Mouse (Mus musculus) liver, embryonic 16.5 days (tissue): ENCODE data around the gene Uvrag. TPM values are rescaled to one million over a fixed set of nuclear protein-coding genes. Genes with fewer than 3 reads are reported as not detected.

Experiments used
- ATAC-seq: fragments of 200-750 bp; cut with Nextera tagmentation; 2 replicates; pipeline ENCODE4 v1.8.0; 2017; ENCODE audit warnings: low read depth, mild to moderate bottlenecking, moderate number of reproducible peaks, moderate library complexity
- H3K27ac ChIP-seq: fragments of 300-500 bp; sonication (generic); 2 replicates; pipeline ENCODE4 v1.5.1; 2014; ENCODE audit warnings: mild to moderate bottlenecking, low read length
- H3K27me3 ChIP-seq: fragments of 300-500 bp; sonication (generic); 2 replicates; pipeline ENCODE4 v1.6.1; 2014; ENCODE audit warnings: low read depth, low read length, mixed read lengths; ENCODE audit not compliant: control insufficient read depth, insufficient read depth
- H3K36me3 ChIP-seq: fragments of 300-500 bp; sonication (generic); 2 replicates; pipeline ENCODE4 v1.6.1; 2014; ENCODE audit warnings: mild to moderate bottlenecking; ENCODE audit not compliant: control insufficient read depth, insufficient read depth
- H3K4me1 ChIP-seq: fragments of 300-500 bp; sonication (generic); 2 replicates; pipeline ENCODE4 v1.6.1; 2014; ENCODE audit warnings: low read depth, low read length, mixed read lengths; ENCODE audit not compliant: control insufficient read depth
- H3K4me2 ChIP-seq: fragments of 300-500 bp; sonication (generic); 2 replicates; pipeline ENCODE4 v1.6.1; 2014; ENCODE audit warnings: low read depth, low read length, mixed read lengths
- H3K4me3 ChIP-seq: fragments of 300-500 bp; sonication (generic); 2 replicates; pipeline ENCODE4 v1.5.1; 2014; ENCODE audit warnings: low read depth, mild to moderate bottlenecking, low read length
- H3K9ac ChIP-seq: fragments of 300-500 bp; sonication (generic); 2 replicates; pipeline ENCODE4 v1.6.1; 2014; ENCODE audit warnings: low read depth, low read length
- H3K9me3 ChIP-seq: fragments of 300-500 bp; sonication (generic); replicated peaks from 2 replicates; pipeline ENCODE4 v1.6.1; 2016; ENCODE audit warnings: low read length; ENCODE audit not compliant: control insufficient read depth
- WGBS: fragments of 180-500 bp; shearing (Covaris S2); extraction: QIAGEN DNeasy Blood & Tissue Kit; methylation state at CpG from one replicate; pipeline ENCODE4 v1.1.7; 2014; ENCODE audit not compliant: insufficient replicate concordance; 5-methylcytosine and 5-hydroxymethylcytosine counted together
- polyA plus RNA-seq: library from polyadenylated mRNA; unstranded; fragments of >200 nt; fragmentation: Nextera tagmentation; extraction: Ambion mirVana; gene quantifications from 2 replicates; pipeline ENCODE4 v1.2.1, GENCODE M21; 2015

Uvrag gene
- polyA plus RNA-seq, 1 experiment from 2014 or later: 8.2 TPM

GRCm38 (mm10) chr7:99169717-99170403 lies 28.9 kb upstream of the Uvrag start:
- no peaks in the 10 kb centered on the region for H3K27me3 ChIP-seq
- no peak for ATAC-seq
- H3K4me1 ChIP-seq: peaks cover 35% of the 10 kb centered on the region
- no peak overlapping the region for H3K9ac ChIP-seq
- no peak overlapping the region for H3K4me3 ChIP-seq
- no peak overlapping the region for H3K4me2 ChIP-seq
- 53% methylated on average over 9 of the region's 9 CpGs for WGBS
- H3K9me3 ChIP-seq: no peaks in the 10 kb centered on the region
- peak overlapping the region; percentile 73 for H3K27ac ChIP-seq
- no peaks in the 10 kb centered on the region; the same call in 1 of the 2 replicates for H3K36me3 ChIP-seq

GRCm38 (mm10) chr7:99168756-99169155 lies 27.8 kb upstream of the Uvrag start:
- no peaks in the 10 kb centered on the region; the same call in 1 of the 2 replicates for H3K36me3 ChIP-seq
- H3K27ac ChIP-seq: peak overlapping the region; percentile 73
- H3K4me3 ChIP-seq: no peak overlapping the region
- H3K27me3 ChIP-seq: no peaks in the 10 kb centered on the region
- H3K4me2 ChIP-seq: no peak overlapping the region
- H3K9ac ChIP-seq: no peak overlapping the region
- no peaks in the 10 kb centered on the region for H3K9me3 ChIP-seq
- H3K4me1 ChIP-seq: peaks cover 35% of the 10 kb centered on the region
- 62% methylated on average over 6 of the region's 6 CpGs for WGBS
- no peak for ATAC-seq

GRCm38 (mm10) chr7:99167939-99168338 lies 27.0 kb upstream of the Uvrag start:
- no peak overlapping the region for H3K9ac ChIP-seq
- ATAC-seq: peak; percentile 88
- 37% methylated on average over 5 of the region's 5 CpGs for WGBS
- no peaks in the 10 kb centered on the region; the same call in 1 of the 2 replicates for H3K36me3 ChIP-seq
- no peak overlapping the region for H3K4me2 ChIP-seq
- no peak overlapping the region for H3K4me3 ChIP-seq
- no peaks in the 10 kb centered on the region for H3K9me3 ChIP-seq
- H3K27ac ChIP-seq: peak overlapping the region; percentile 73
- H3K4me1 ChIP-seq: peaks cover 35% of the 10 kb centered on the region
- no peaks in the 10 kb centered on the region for H3K27me3 ChIP-seq

GRCm38 (mm10) chr7:99166159-99166558 lies 25.2 kb upstream of the Uvrag start:
- no peaks in the 10 kb centered on the region; the same call in 1 of the 2 replicates for H3K36me3 ChIP-seq
- H3K27me3 ChIP-seq: no peaks in the 10 kb centered on the region
- no peak overlapping the region for H3K27ac ChIP-seq
- WGBS: 57% methylated on average over 8 of the region's 8 CpGs
- no peaks in the 10 kb centered on the region for H3K9me3 ChIP-seq
- no peak overlapping the region for H3K4me3 ChIP-seq
- no peak overlapping the region for H3K4me2 ChIP-seq
- no peak for ATAC-seq
- H3K9ac ChIP-seq: no peak overlapping the region
- H3K4me1 ChIP-seq: peaks cover 31% of the 10 kb centered on the region

- no peak for ATAC-seq
- H3K9me3 ChIP-seq: no peaks in the 10 kb centered on the region
- H3K4me1 ChIP-seq: peaks cover 33% of the 10 kb centered on the region
- H3K27ac ChIP-seq: no peak overlapping the region
- H3K9ac ChIP-seq: no peak overlapping the region
- H3K36me3 ChIP-seq: no peaks in the 10 kb centered on the region; the same call in 1 of the 2 replicates
- 73% methylated on average over 7 of the region's 7 CpGs for WGBS
- no peaks in the 10 kb centered on the region for H3K27me3 ChIP-seq
- H3K4me3 ChIP-seq: no peak overlapping the region
- no peak overlapping the region for H3K4me2 ChIP-seq
Observed at GRCm38 (mm10) chr7:99164873-99165410, 24.0 kb upstream of the Uvrag start.

- no peak overlapping the region for H3K4me2 ChIP-seq
- WGBS: 75% methylated on average over 7 of the region's 7 CpGs
- H3K9ac ChIP-seq: no peak overlapping the region
- peaks cover 22% of the 10 kb centered on the region for H3K4me1 ChIP-seq
- no peaks in the 10 kb centered on the region for H3K27me3 ChIP-seq
- H3K27ac ChIP-seq: no peak overlapping the region
- no peak overlapping the region for H3K4me3 ChIP-seq
- no peaks in the 10 kb centered on the region for H3K9me3 ChIP-seq
- no peak for ATAC-seq
- no peaks in the 10 kb centered on the region; the same call in 1 of the 2 replicates for H3K36me3 ChIP-seq
Observed at GRCm38 (mm10) chr7:99162462-99162861, 21.5 kb upstream of the Uvrag start.

GRCm38 (mm10) chr7:99161961-99162360 lies 21.0 kb upstream of the Uvrag start:
- peaks cover 22% of the 10 kb centered on the region for H3K4me1 ChIP-seq
- no peak overlapping the region for H3K4me2 ChIP-seq
- no peak for ATAC-seq
- no peak overlapping the region for H3K9ac ChIP-seq
- peak overlapping the region; percentile 42 for H3K27ac ChIP-seq
- H3K27me3 ChIP-seq: no peaks in the 10 kb centered on the region
- 68% methylated on average over 11 of the region's 11 CpGs for WGBS
- no peaks in the 10 kb centered on the region; the same call in 1 of the 2 replicates for H3K36me3 ChIP-seq
- H3K9me3 ChIP-seq: no peaks in the 10 kb centered on the region
- H3K4me3 ChIP-seq: no peak overlapping the region

GRCm38 (mm10) chr7:99161529-99161928 lies 20.6 kb upstream of the Uvrag start:
- Histone ChIP-seq H3K9me3 (no peaks in the 10 kb centered on the region), H3K4me3 (no peak overlapping the region), H3K36me3 (no peaks in the 10 kb centered on the region; the same call in 1 of the 2 replicates), H3K27me3 (no peaks in the 10 kb centered on the region), H3K9ac (no peak overlapping the region), H3K4me1 (peaks cover 24% of the 10 kb centered on the region), H3K27ac (peak overlapping the region; percentile 42), H3K4me2 (no peak overlapping the region)
- WGBS: 46% methylated on average over 4 of the region's 4 CpGs
- peak; percentile 86 for ATAC-seq

- H3K27ac ChIP-seq: no peak overlapping the region
- peaks cover 27% of the 10 kb centered on the region for H3K4me1 ChIP-seq
- no peak for ATAC-seq
- WGBS: 59% methylated on average over 7 of the region's 7 CpGs
- no peak overlapping the region for H3K9ac ChIP-seq
- no peaks in the 10 kb centered on the region; the same call in 1 of the 2 replicates for H3K36me3 ChIP-seq
- H3K9me3 ChIP-seq: no peaks in the 10 kb centered on the region
- no peak overlapping the region for H3K4me2 ChIP-seq
- H3K4me3 ChIP-seq: no peak overlapping the region
- H3K27me3 ChIP-seq: no peaks in the 10 kb centered on the region
Observed at GRCm38 (mm10) chr7:99160995-99161394, 20.1 kb upstream of the Uvrag start.
